Mouse (Mus musculus): ENCODE results near the gene Bad. TPM values are rescaled to one million over a fixed set of nuclear protein-coding genes. Genes with fewer than 3 reads are reported as not detected.

Bad gene
- polyA plus RNA-seq, 1 experiment: 35.8 TPM

Other genes starting within 250 kb of the Bad start
- gene Rps6ka4, start 101.2 kb upstream of the Bad start, polyA plus RNA-seq (2012; rRNA removed): 27.6 and 35.1 TPM in 2 replicates
- gene Ccdc88b, start 83.7 kb upstream of the Bad start, polyA plus RNA-seq (2012; rRNA removed): 1.9 and 5.4 TPM in 2 replicates
- 48.8 and 58.9 TPM in 2 replicates for gene Trmt112, start 32.2 kb upstream of the Bad start, polyA plus RNA-seq (2012; rRNA removed)
- gene Prdx5, start 31.8 kb upstream of the Bad start, polyA plus RNA-seq (2012; rRNA removed): 75.1 and 83.7 TPM in 2 replicates
- 80.2 and 108 TPM in 2 replicates for gene Esrra, start 20.0 kb upstream of the Bad start, polyA plus RNA-seq (2012; rRNA removed)
- 1.0 and 2.0 TPM in 2 replicates for gene Catsperz, start 16.5 kb upstream of the Bad start, polyA plus RNA-seq (2012; rRNA removed)
- 0.16 and 0.26 TPM in 2 replicates for gene Kcnk4, start 7.3 kb upstream of the Bad start, polyA plus RNA-seq (2012; rRNA removed)
- 80.5 and 90.5 TPM in 2 replicates for gene Gpr137, start 619 bp downstream of the Bad start, polyA plus RNA-seq (2012; rRNA removed)
- gene Ppp1r14b, start 33.1 kb downstream of the Bad start, polyA plus RNA-seq (2012; rRNA removed): 89.2 and 116 TPM in 2 replicates
- 63.9 and 66.6 TPM in 2 replicates for gene Plcb3, start 34.6 kb downstream of the Bad start, polyA plus RNA-seq (2012; rRNA removed)
- gene Fkbp2, start 38.6 kb downstream of the Bad start, polyA plus RNA-seq (2012; rRNA removed): 13.1 and 16.3 TPM in 2 replicates
- gene Vegfb, start 45.8 kb downstream of the Bad start, polyA plus RNA-seq (2012; rRNA removed): 62.1 and 102 TPM in 2 replicates
- gene Dnajc4, start 50.7 kb downstream of the Bad start, polyA plus RNA-seq (2012; rRNA removed): 24.5 and 30.1 TPM in 2 replicates
- gene Nudt22, start 54.3 kb downstream of the Bad start, polyA plus RNA-seq (2012; rRNA removed): 48.4 and 63.7 TPM in 2 replicates
- 8.2 and 10.0 TPM in 2 replicates for gene Trpt1, start 54.3 kb downstream of the Bad start, polyA plus RNA-seq (2012; rRNA removed)
- 16.6 and 20.2 TPM in 2 replicates for gene Fermt3, start 77.6 kb downstream of the Bad start, polyA plus RNA-seq (2012; rRNA removed)
- 11.6 and 11.9 TPM in 2 replicates for gene Stip1, start 98.1 kb downstream of the Bad start, polyA plus RNA-seq (2012; rRNA removed)
- 41.9 and 71.8 TPM in 2 replicates for gene Macrod1, start 114.9 kb downstream of the Bad start, polyA plus RNA-seq (2012; rRNA removed)
- 0.12 and 0.35 TPM in 2 replicates for gene Flrt1, start 163.9 kb downstream of the Bad start, polyA plus RNA-seq (2012; rRNA removed)